Mouse (Mus musculus) G1E-ER4 (cell line): Measurements from ENCODE around the gene Tut7. TPM values are rescaled to one million over a fixed set of nuclear protein-coding genes. Genes with fewer than 3 reads are reported as not detected.

Experiments
- GATA1 ChIP-seq: IDR thresholded peaks from one replicate; pipeline ENCODE4 v1.8.0; 2012; ENCODE audit warnings: low read length, inconsistent platforms
- polyA plus RNA-seq: library from polyadenylated mRNA; stranded (reverse); fragments of >175 nt; gene quantifications from 2 replicates; pipeline ENCODE4 v1.2.3, GENCODE M21; 2012

Tut7 gene
- polyA plus RNA-seq, 1 experiment, result 70.9 TPM

DNA sequence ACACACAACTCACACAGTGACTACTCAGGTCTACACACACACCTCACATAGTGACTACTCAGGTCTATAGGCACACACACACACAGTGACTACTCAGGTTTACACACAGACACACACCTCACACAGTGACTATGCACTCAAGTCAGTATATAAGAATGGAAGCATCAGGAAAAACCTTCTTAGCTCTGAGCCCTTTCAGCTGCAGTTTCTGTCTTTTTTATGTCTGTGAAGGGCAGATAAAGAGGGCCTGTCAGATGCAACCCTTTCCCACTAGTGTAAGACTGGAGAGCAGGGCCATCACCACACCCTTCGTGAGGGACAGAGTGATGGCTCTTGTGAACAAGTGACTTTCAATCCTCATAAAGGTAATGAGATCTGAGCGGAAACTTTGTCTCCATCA lies 84.5 kb downstream of the Tut7 start:
- TF ChIP-seq GATA1, result no peak

GRCm38 (mm10) chr13:59735190-59735589 lies 87.8 kb downstream of the Tut7 start:
- no peak for TF ChIP-seq GATA1

- no peak for TF ChIP-seq GATA1
These were observed 89.0 kb downstream of the Tut7 start for GRCm38 (mm10) chr13:59733936-59734335.

- no peak for TF ChIP-seq GATA1
These were observed 91.3 kb downstream of the Tut7 start, which contains the start of gene Spata31d1d for GRCm38 (mm10) chr13:59731652-59732051. Spata31d1d (minus strand) TSS chr13:59731752.

DNA sequence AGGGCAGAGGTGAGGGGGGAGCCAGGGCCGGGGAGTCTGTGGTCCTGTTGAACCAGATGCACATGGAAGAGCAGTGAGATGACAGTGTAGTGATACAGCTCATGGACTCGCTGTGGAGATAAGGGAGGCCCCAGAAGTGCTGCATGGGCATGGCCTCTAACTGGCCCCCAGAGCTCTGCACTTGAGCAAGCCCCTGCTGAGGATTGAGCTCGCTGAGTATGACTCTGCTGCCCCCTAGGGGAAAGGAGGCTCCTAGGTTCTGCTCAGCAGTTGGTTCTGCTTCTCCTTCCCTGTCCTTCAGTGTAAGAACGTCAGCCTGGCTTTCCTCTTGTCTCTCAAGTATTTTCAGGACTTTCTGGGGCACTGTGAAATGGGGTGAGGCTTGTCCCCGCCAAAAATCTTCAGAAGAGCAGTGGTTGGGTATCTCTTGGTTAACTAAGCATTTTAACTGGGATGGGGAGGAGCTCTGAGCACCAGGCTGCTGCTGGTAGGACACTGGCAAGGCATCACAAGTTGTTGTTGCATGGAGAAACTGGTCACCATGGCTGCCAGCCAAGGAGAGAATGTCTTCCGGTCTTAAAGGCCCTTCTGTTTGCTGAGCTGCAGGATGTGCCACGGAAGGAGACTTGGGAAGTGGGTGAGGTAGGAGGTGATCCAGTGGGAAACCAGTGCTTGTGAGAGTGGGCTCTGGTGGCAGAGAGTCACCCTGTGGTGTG lies 94.4 kb downstream of the Tut7 start:
- no peak for TF ChIP-seq GATA1

- no peak for TF ChIP-seq GATA1
These were observed 96.6 kb downstream of the Tut7 start for GRCm38 (mm10) chr13:59726139-59726867.

Other genes with a start within 250 kb of the Tut7 start
- gene Agtpbp1, start 237.9 kb downstream of the Tut7 start, polyA plus RNA-seq, result 5.1 and 6.0 TPM in 2 replicates
- gene Naa35, start 237.9 kb downstream of the Tut7 start, polyA plus RNA-seq, result 7.7 and 8.3 TPM in 2 replicates
- gene Golm1, start 147.3 kb downstream of the Tut7 start, polyA plus RNA-seq, result 24.8 and 27.6 TPM in 2 replicates
- gene 4921517D22Rik, start 129.0 kb downstream of the Tut7 start, polyA plus RNA-seq, result not detected in 2 replicates
- gene Spata31d1a, start 112.8 kb downstream of the Tut7 start, polyA plus RNA-seq, result not detected in 2 replicates
- gene Spata31d1b, start 110.9 kb downstream of the Tut7 start, polyA plus RNA-seq, result not detected in 2 replicates
- gene Spata31d1d, start 91.4 kb downstream of the Tut7 start, polyA plus RNA-seq, result not detected in 2 replicates
- not detected in 2 replicates for gene 1700014D04Rik, start 76.4 kb downstream of the Tut7 start, polyA plus RNA-seq
- gene Isca1, start 53.3 kb downstream of the Tut7 start, polyA plus RNA-seq, result 62.1 and 85.1 TPM in 2 replicates
- 17.3 and 46.2 TPM in 2 replicates for gene Gm49354, start 40.9 kb downstream of the Tut7 start, polyA plus RNA-seq